Mouse (Mus musculus) embryonic facial prominence, embryonic 15.5 days (tissue): ENCODE data around the gene Cnrip1. TPM values are rescaled to one million over a fixed set of nuclear protein-coding genes. Genes with fewer than 3 reads are reported as not detected.
"Not testable (repeated sequence)": the region's sequence is repeated elsewhere in the genome, so short reads cannot be mapped to it uniquely, and the experiment has no call there.

ENCODE experiments used
- ATAC-seq: fragments of 200-750 bp; cut with Nextera tagmentation; 2 replicates; pipeline ENCODE4 v1.8.0; 2017; ENCODE audit warnings: low read depth, moderate TSS enrichment; ENCODE audit not compliant: insufficient number of reproducible peaks, low FRiP score, low TSS enrichment
- H3K27ac ChIP-seq: fragments of 300-500 bp; sonication (generic); replicated peaks from 2 replicates; pipeline ENCODE4 v1.5.1; 2015; ENCODE audit warnings: mild to moderate bottlenecking, inconsistent platforms
- H3K27me3 ChIP-seq: fragments of 300-500 bp; sonication (generic); 2 replicates; pipeline ENCODE4 v1.6.1; 2015; ENCODE audit warnings: inconsistent platforms
- H3K36me3 ChIP-seq: fragments of 300-500 bp; sonication (generic); 2 replicates; pipeline ENCODE4 v1.6.1; 2015; ENCODE audit warnings: mild to moderate bottlenecking, inconsistent platforms
- H3K4me1 ChIP-seq: fragments of 300-500 bp; sonication (generic); 2 replicates; pipeline ENCODE4 v1.6.1; 2015; ENCODE audit warnings: inconsistent platforms
- H3K4me2 ChIP-seq: fragments of 300-500 bp; sonication (generic); replicated peaks from 2 replicates; pipeline ENCODE4 v1.6.1; 2015; ENCODE audit warnings: mild to moderate bottlenecking, inconsistent platforms
- H3K4me3 ChIP-seq: fragments of 300-500 bp; sonication (generic); replicated peaks from 2 replicates; pipeline ENCODE4 v1.5.1; 2015; ENCODE audit warnings: mild to moderate bottlenecking, inconsistent platforms
- H3K9ac ChIP-seq: fragments of 300-500 bp; sonication (generic); 2 replicates; pipeline ENCODE4 v1.6.1; 2015; ENCODE audit warnings: inconsistent platforms
- H3K9me3 ChIP-seq: fragments of 300-500 bp; sonication (generic); replicated peaks from 2 replicates; pipeline ENCODE4 v1.6.1; 2016; ENCODE audit warnings: inconsistent platforms
- WGBS: fragments of 180-500 bp; shearing (Covaris S2); methylation state at CpG from one replicate; pipeline ENCODE4 v1.1.7; 2015; 5-methylcytosine and 5-hydroxymethylcytosine counted together
- polyA plus RNA-seq: library from polyadenylated mRNA; unstranded; fragments of >200 nt; fragmentation: Nextera tagmentation; extraction: Ambion mirVana; gene quantifications from 2 replicates; pipeline ENCODE4 v1.2.1, GENCODE M21; 2015

The Cnrip1 gene
- 36.0 and 38.1 TPM in 2 replicates for polyA plus RNA-seq

DNA sequence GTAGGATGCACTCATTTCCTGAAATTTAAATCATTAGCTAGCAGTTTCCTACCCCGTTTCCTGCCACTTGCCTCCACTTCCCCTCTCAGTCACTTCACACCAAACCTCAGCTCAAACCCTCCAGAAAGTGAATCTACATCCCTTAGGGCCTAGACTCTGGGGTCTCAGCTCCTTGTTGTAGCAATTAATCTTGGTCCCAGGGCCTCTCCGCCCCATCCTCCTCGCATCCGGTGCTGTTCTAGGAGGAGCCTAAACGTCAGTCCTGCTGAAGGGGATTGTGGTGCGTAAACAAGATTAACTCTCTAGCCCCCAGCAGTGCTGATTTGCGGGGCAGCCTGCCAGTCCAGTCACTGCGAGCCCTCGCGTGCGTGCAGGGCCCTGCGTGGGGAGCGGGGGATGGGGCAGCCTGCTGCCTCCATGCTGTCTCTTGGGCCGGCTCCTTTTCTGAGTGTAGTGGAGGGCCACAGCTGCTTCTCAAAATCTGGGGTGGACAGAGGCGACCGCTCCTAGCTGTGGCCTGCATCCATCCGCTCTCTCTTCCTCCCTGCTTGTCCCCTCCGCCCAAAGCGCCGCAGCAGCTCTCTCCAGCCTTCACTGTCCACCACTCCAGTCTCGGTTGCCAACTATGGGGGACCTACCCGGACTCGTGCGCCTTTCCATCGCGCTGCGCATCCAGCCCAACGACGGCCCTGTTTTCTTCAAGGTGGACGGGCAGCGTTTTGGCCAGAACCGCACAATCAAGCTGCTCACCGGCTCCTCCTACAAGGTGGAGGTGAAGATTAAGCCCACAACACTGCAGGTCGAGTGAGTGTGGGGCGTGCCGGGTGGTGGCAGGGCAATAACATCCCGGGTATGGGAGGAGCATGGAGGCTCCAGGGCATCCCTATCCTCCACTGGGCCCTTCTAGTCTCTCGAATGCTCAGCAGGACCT is at the start of gene Cnrip1, which contains the start of gene Plek:
Cnrip1 (plus strand) TSS at position 42 of the 931 bp plus-strand sequence.
Plek (minus strand) TSS at position 837 of the 931 bp plus-strand sequence.
- Histone ChIP-seq H3K36me3 (no peaks in the 10 kb centered on the region), H3K4me2 (peak within 1 kb of the TSS; percentile 72), H3K9ac (peak within 1 kb of the TSS; percentile 46), H3K4me3 (peak within 1 kb of the TSS; percentile 55), H3K9me3 (no peaks in the 10 kb centered on the region), H3K27me3 (no peaks in the 10 kb centered on the region), H3K4me1 (peaks cover 4% of the 10 kb centered on the region; the same call in 1 of the 2 replicates), H3K27ac (peak within 1 kb of the TSS; percentile 74)
- peak; percentile 87 for ATAC-seq
- under 1% methylated on average over 38 of the region's 38 CpGs for WGBS

DNA sequence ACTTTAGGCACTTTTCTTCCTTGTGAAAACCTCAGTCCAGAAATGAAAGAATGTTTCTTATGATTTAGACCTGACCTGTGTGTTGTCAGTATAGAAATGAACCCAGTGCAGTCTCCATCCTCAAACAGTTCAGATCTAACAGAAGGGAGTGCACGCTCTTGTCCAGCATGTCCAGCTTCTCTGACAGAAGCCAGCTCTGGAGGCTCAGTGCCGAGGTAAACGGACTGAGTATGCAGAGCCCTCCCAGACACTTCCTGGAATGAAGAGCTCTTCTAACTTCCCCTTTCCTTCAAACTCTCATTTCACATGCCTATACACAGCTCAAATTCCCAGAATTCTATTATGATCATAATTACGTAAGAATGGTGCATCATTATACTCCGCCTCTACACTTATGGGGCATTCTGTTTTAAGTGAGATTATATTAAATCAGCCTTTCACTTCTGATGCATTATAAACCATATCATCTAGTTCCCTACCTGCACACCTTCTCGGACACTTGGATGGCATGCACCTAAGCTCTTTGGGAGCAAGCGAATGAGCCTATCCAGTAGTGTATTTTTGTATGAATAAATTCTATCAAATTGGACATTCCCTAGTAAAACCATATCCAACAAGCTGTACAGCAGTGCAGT is 48.5 kb upstream of the Cnrip1 start:
- H3K9ac ChIP-seq = no peak overlapping the region
- no peaks in the 10 kb centered on the region for H3K27me3 ChIP-seq
- H3K4me3 ChIP-seq = no peak overlapping the region
- no peak overlapping the region for H3K4me2 ChIP-seq
- H3K9me3 ChIP-seq = no peaks in the 10 kb centered on the region
- H3K4me1 ChIP-seq = no peaks in the 10 kb centered on the region
- no peak for ATAC-seq
- WGBS = 77% methylated on average over 7 of the region's 7 CpGs
- no peak overlapping the region for H3K27ac ChIP-seq
- no peaks in the 10 kb centered on the region for H3K36me3 ChIP-seq

DNA sequence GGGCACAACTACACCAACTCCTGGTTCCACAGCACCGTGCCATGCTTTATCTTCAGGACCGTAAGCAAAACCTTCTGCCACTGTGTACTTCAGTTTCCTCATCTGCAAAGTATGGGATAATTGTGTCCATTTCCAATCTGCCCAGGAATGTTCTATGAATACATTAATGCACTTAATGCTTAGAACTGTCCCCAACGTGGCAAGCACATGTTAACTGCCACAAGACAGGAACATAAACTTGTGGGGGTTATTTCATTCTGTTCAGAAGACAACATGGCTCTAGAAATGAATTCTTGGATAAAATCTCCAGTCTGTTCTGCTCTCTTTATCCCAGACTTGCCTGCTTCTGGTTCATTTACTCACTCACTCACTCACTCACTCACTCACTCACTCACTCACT is 47.6 kb upstream of the Cnrip1 start:
- WGBS = 60% methylated on average over 3 of the region's 3 CpGs
- no peak overlapping the region for H3K4me2 ChIP-seq

DNA sequence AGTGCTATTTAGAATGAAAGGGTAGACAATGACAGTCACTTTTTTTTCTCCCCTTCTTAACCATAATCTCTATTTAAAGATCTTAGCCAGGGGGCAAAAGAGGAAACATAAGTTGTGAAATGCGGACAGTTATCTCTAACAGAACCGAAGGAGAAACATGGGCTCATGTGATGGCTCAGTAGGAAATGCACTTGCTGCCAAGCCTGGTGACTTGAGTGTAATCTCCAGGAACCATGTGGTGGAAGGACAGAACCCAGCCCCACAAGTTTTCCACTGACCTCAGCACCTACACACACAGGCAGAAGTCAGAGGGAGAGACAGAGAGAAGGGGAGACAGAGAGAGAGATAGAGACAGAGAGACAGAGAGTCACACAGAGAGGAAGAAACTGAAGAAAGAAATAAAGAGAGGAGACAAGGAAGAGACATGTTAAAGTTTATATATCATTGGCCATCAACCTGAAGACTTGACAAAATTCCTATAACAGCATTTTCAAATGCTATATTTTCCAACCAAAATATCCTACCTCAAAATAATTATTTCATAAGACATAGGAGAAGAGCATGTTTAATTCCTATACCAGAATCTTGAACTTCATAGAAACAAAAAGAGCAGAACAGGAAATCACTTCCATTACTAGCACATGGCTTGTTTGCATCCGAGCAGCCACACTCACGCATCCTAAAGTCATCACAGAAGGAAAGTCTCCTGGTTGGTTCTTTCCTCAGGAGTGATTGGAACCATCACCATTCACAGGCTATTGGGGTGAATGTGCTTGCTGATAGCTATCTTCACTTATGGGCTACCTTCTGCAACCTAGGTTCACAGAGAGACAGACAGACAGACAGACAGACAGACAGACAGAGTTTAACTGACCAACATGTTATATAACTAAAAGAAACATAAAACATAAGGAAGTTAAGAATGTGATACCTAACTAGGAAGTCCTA is 46.2 kb upstream of the Cnrip1 start:
- Histone ChIP-seq H3K4me3 (no peak overlapping the region), H3K4me1 (no peaks in the 10 kb centered on the region), H3K27ac (no peak overlapping the region), H3K9me3 (no peaks in the 10 kb centered on the region), H3K9ac (no peak overlapping the region), H3K4me2 (no peak overlapping the region), H3K27me3 (no peaks in the 10 kb centered on the region), H3K36me3 (no peaks in the 10 kb centered on the region)
- WGBS = 57% methylated on average over 4 of the region's 4 CpGs
- no peak for ATAC-seq

More for the DNA sequence above, 47.6 kb upstream of the Cnrip1 start:
- H3K4me1 ChIP-seq = no peaks in the 10 kb centered on the region
- H3K9me3 ChIP-seq = no peaks in the 10 kb centered on the region
- no peaks in the 10 kb centered on the region for H3K27me3 ChIP-seq
- H3K27ac ChIP-seq = no peak overlapping the region
- ATAC-seq = no peak
- no peaks in the 10 kb centered on the region for H3K36me3 ChIP-seq
- no peak overlapping the region for H3K9ac ChIP-seq
- H3K4me3 ChIP-seq = no peak overlapping the region

DNA sequence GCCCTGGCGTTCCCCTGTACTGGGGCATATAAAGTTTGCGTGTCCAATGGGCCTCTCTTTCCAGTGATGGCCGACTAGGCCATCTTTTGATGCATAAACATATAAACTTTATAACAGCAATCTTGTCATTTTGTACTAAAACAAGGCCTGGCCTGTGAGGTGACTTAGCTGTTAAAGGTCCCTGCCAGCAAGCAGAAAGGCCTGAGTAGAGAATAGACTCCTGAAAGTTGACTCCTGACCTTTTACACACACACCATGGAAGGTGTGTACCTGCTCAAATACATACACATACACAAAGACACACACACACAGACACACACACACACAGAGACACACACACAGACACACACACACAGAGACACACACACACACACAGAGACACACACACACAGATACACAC is 44.9 kb upstream of the Cnrip1 start:
- not testable (repeated sequence) for H3K27me3 ChIP-seq, H3K4me3 ChIP-seq, H3K36me3 ChIP-seq, H3K4me1 ChIP-seq, ATAC-seq, H3K4me2 ChIP-seq, H3K9me3 ChIP-seq, H3K27ac ChIP-seq, H3K9ac ChIP-seq
- 64% methylated on average over 3 of the region's 3 CpGs for WGBS

DNA sequence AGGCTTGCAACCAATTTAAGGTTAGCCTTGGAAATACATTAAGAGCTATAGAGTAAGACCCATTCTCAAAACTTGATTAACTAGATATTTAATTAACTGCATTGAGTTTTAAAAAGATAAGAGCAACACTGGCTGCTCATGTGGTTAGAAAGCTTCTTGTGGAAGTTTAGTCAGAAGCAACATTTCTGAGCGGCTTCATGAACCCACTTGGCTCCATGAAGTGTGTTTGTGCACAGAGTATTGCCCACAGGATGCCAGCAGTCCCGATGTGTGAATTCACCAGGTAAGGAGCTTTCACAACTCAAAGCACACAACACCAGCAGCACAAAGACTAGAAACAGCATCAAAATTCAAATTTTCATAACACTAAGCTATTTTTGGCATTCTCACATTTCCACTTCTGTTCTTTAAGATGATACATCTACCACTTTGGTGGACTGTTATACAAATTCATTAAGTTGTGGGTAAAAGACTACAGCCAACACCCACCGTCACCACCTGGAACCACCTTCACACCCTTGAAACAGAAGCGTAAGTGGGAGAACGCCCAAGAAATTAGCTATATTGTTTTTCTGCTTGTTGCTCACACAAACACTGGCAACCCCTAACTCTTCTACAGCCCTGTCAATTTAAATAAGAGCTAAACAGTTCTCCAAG is 43.7 kb upstream of the Cnrip1 start:
- no peak for ATAC-seq
- 88% methylated on average over 5 of the region's 5 CpGs for WGBS

DNA sequence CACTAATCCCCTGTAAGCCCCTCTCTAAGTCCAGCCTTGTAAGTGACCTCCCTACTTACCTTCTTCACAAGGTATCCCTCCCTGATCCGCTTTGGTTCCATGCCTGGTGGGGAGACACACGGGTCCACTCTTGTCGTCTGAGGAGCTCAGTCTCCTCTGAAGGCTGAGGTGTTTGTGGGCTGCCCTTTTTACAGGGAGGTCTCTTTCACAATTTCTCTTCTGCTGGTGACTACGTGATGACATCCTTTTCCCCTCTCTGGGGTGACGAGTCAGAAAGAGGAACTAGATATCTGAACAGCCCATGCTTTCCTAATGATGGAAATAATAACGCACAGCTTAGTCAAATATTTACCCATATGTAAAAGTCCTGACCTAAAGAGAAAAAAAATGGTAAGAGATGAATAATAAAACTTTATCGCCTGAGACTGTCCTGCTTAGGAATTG is 42.9 kb upstream of the Cnrip1 start:
- Histone ChIP-seq H3K9ac (no peak overlapping the region), H3K27me3 (no peaks in the 10 kb centered on the region), H3K9me3 (no peaks in the 10 kb centered on the region), H3K4me1 (no peaks in the 10 kb centered on the region), H3K27ac (no peak overlapping the region), H3K36me3 (no peaks in the 10 kb centered on the region), H3K4me2 (no peak overlapping the region), H3K4me3 (no peak overlapping the region)
- ATAC-seq = no peak
- 75% methylated on average over 7 of the region's 7 CpGs for WGBS

More for the DNA sequence above, 43.7 kb upstream of the Cnrip1 start:
- Histone ChIP-seq H3K27me3 (no peaks in the 10 kb centered on the region), H3K4me2 (no peak overlapping the region), H3K9ac (no peak overlapping the region), H3K4me1 (no peaks in the 10 kb centered on the region), H3K27ac (no peak overlapping the region), H3K36me3 (no peaks in the 10 kb centered on the region), H3K4me3 (no peak overlapping the region), H3K9me3 (no peaks in the 10 kb centered on the region)

DNA sequence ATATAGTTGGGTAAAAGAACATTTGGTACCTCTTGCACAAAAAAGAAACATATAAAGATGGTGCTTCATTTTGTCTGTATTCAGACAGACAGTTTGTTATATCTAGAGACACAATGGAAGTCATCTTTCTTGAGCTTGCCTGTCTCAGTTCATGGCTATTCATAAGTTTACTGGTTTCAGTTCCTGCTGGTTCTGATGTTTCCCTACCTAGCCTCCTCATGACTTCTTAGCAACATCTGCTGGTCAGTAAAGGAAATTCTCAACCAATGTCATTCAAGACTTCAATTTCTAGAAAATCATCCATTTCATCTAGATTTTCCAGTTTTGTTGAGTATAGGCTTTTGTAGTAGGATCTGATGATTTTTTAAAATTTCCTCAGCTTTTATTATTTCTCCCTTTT is 38.4 kb upstream of the Cnrip1 start:
- H3K27me3 ChIP-seq = no peaks in the 10 kb centered on the region
- no peaks in the 10 kb centered on the region for H3K36me3 ChIP-seq
- H3K9ac ChIP-seq = no peak overlapping the region
- H3K4me3 ChIP-seq = no peak overlapping the region
- ATAC-seq = no peak
- no peaks in the 10 kb centered on the region for H3K4me1 ChIP-seq
- no peaks in the 10 kb centered on the region for H3K9me3 ChIP-seq
- H3K4me2 ChIP-seq = no peak overlapping the region
- H3K27ac ChIP-seq = no peak overlapping the region

DNA sequence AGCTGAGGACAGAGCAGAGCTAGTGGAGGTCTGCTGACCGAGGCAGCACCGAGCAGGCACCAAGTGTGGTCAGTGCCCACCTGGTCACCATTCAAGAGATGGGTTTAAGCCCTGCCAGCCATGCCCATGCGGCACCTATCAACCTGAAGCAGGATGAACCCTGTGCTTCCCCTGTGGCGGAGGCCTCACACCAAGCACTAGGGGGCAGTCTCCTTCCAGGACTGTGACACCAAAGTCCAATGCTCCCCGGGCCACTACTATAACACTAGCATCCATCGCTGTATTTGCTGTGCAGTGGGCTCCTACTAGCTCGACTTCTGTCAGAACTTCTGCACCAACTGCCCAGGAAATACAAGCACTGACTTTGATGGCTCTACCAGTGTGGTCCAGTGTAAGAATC is 32.1 kb upstream of the Cnrip1 start:
- WGBS = 86% methylated on average over 7 of the region's 7 CpGs
- Histone ChIP-seq H3K27ac (no peak overlapping the region), H3K36me3 (no peaks in the 10 kb centered on the region), H3K9ac (no peak overlapping the region), H3K4me2 (no peak overlapping the region), H3K27me3 (no peaks in the 10 kb centered on the region), H3K9me3 (0 out of 2 replicates have a peak, but pooled peaks cover 7% of the 10 kb centered on the region), H3K4me1 (no peaks in the 10 kb centered on the region), H3K4me3 (no peak overlapping the region)
- no peak for ATAC-seq

DNA sequence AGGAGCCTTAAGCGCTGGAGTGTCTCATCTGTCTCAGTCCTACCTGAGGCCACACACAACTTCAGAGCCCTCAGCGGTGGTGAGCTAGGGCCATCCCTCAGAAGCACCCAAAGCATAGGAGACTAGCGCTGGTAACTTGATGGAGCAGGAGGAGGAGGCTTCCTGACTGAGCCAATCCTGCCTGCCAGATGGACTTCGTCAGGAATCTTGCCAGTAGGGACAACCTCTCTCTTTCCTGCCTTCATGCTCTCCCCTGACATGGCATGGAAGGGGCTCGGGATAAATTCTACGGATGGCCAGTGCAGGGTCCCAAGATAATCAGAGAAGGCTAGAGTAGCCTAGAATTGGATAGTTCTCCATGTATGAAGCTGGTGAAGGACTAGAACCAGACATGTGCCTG is 28.2 kb upstream of the Cnrip1 start:
- no peaks in the 10 kb centered on the region for H3K4me1 ChIP-seq
- no peak for ATAC-seq
- H3K36me3 ChIP-seq = no peaks in the 10 kb centered on the region
- no peak overlapping the region for H3K4me3 ChIP-seq
- no peaks in the 10 kb centered on the region for H3K27me3 ChIP-seq
- no peak overlapping the region for H3K9ac ChIP-seq
- no peak overlapping the region for H3K4me2 ChIP-seq
- WGBS = 76% methylated on average over 6 of the region's 6 CpGs
- no peak overlapping the region for H3K27ac ChIP-seq
- H3K9me3 ChIP-seq = 0 out of 2 replicates have a peak, but pooled peaks cover 7% of the 10 kb centered on the region
